8 mouse cellular contexts compared by ENCODE assay signal in the genomic region with DNA sequence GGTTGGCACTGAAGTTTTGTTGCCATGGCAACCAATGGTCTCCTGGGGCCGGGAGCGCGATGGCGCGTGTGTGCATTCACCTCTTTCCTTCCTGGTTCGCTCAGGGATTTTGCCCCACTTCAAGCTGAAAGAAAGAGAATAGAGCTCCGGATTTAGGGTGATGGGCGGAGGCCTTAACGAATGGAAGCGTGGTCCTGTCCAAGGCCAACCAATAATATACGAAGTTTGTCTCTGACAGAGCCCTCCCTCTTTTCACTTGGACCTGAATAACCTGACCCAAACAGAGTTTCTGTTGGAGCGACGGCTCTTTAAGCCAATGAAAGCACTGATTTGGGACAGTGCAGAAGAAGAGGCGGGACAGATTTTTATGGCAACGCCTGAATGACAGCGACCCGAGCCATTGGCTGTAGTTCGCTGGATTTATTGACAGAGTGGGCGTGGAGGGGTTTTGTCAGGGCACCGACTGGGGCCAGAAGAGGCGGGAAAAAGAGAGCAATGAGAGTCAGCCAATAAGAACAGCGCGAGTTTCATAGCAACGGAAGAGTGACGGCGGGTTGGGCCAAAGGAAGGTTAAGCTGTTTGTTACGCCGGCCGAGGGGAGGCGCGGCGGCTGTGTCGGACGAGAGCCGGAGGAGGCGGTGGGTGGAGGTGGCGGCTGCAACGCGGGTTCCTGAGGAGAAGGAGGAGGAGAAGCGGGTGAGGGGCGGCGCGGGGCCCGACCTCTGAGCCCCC. TPM values are rescaled to one million over a fixed set of nuclear protein-coding genes. Genes with fewer than 3 reads are reported as not detected.
A peak's percentile ranks its signal among the peaks of the same experiment; 100 is the strongest.
DNase-seq lines count a peak whose midpoint lies in the region; ATAC-seq and TF ChIP-seq lines count a peak whose summit lies in the region.

Gene Kmt5c (plus strand): TSS at position 572 of the 732 bp plus-strand sequence.

- DNase-seq in CH12.LX (ENCODE audit: extremely low read depth) = peak; percentile 100
- DNase-seq in c-Kit-positive CD71-positive TER-119-negative erythroid progenitor cells, embryonic 14.5 days (ENCODE audit: low read depth) = peak; percentile 99
- DNase-seq in forebrain, embryonic 11.5 days (ENCODE audit: low spot score) = peak; percentile 95
- peak; percentile 98 to 100 for DNase-seq in kidney, postnatal 36 days
- peak; percentile 100 for DNase-seq in telencephalon, adult 2 months (ENCODE audit: low read depth, low spot score)

- dilution Hi-C loops in CH12.LX (cut with MboI; ENCODE audit: extremely low pct_ligation_motif_present, extremely low pct_unique_long_range_greater_than_20kb, low sequenced_read_pairs) = no loop called here

- no peaks in the 10 kb centered on the region for H3K9me3 ChIP-seq in CH12.LX (replicated peaks; ENCODE audit: low read length)
- no peaks in the 10 kb centered on the region for H3K9me3 ChIP-seq in forebrain, embryonic 11.5 days (ENCODE audit: control insufficient read depth, low read length)
- no peaks in the 10 kb centered on the region for H3K9me3 ChIP-seq in heart, embryonic 16.5 days (replicated peaks; ENCODE audit: control insufficient read depth, low read length)
- no peaks in the 10 kb centered on the region for H3K9me3 ChIP-seq in liver, embryonic 15.5 days (replicated peaks)
- H3K9me3 ChIP-seq in neural tube, embryonic 12.5 days = no peaks in the 10 kb centered on the region

- TF ChIP-seq RAD21 in CH12.LX (IDR thresholded peaks at IDR 0.05; ENCODE audit: low read depth, low read length) = no peak

- WGBS in forebrain, embryonic 11.5 days = under 1% methylated on average over 44 of the region's 44 CpGs
- under 1% methylated on average over 39 of the region's 44 CpGs for WGBS in heart, embryonic 16.5 days
- WGBS in liver, embryonic 15.5 days (ENCODE audit: insufficient replicate concordance) = under 1% methylated on average over 39 of the region's 44 CpGs
- WGBS in neural tube, embryonic 12.5 days = 0% methylated on average over 42 of the region's 44 CpGs

- TF ChIP-seq POLR2A in CH12.LX (IDR thresholded peaks at IDR 0.05; ENCODE audit: low read depth, low read length) = peak; percentile 74

- H3K4me3 ChIP-seq in CH12.LX (replicated peaks in 1 of 3; ENCODE audit: low read depth in 2 of 3, low read length in 2 of 3, poor library complexity in 1 of 3) = peak within 1 kb of the TSS; percentile 87 to 98 (median 88)
- peak within 1 kb of the TSS; percentile 76 for H3K4me3 ChIP-seq in forebrain, embryonic 11.5 days (ENCODE audit: low read depth, low read length)
- H3K4me3 ChIP-seq in heart, embryonic 16.5 days (ENCODE audit: low read length) = peak within 1 kb of the TSS; percentile 79
- H3K4me3 ChIP-seq in liver, embryonic 15.5 days (replicated peaks) = peak within 1 kb of the TSS; percentile 78
- peak within 1 kb of the TSS; percentile 71 for H3K4me3 ChIP-seq in neural tube, embryonic 12.5 days

- TF ChIP-seq EP300 in CH12.LX (IDR thresholded peaks at IDR 0.05; ENCODE audit: low read length) = no peak

- peak; percentile 97 for ATAC-seq in forebrain, embryonic 11.5 days (replicated peaks; ENCODE audit: low FRiP score)
- peak; percentile 94 for ATAC-seq in heart, embryonic 16.5 days (replicated peaks; ENCODE audit: extremely low read depth, insufficient read depth, low FRiP score)
- peak; percentile 90 for ATAC-seq in liver, embryonic 15.5 days (ENCODE audit: insufficient read depth)
- peak; percentile 97 for ATAC-seq in neural tube, embryonic 12.5 days (ENCODE audit: low FRiP score, low read depth)

- no peaks in the 10 kb centered on the region for H3K79me2 ChIP-seq in CH12.LX (replicated peaks; ENCODE audit: control insufficient read depth, extremely low read depth, insufficient read depth, poor library complexity, severe bottlenecking)

- peaks cover 5 to 24% of the 10 kb centered on the region in 2 experiments; a peak in 3 of 4 replicates for H3K4me1 ChIP-seq in CH12.LX (ENCODE audit: control insufficient read depth in 1 of 2, insufficient read depth in 2 of 2)
- peaks cover 11% of the 10 kb centered on the region for H3K4me1 ChIP-seq in forebrain, embryonic 11.5 days (replicated peaks; ENCODE audit: control insufficient read depth, insufficient read depth, low read length)
- peaks cover 27% of the 10 kb centered on the region for H3K4me1 ChIP-seq in heart, embryonic 16.5 days (ENCODE audit: control insufficient read depth, insufficient read depth, low read length)
- H3K4me1 ChIP-seq in liver, embryonic 15.5 days (replicated peaks) = peaks cover 60% of the 10 kb centered on the region
- peaks cover 31% of the 10 kb centered on the region for H3K4me1 ChIP-seq in neural tube, embryonic 12.5 days

- peak within 1 kb of the TSS; percentile 71 for H3K27ac ChIP-seq in CH12.LX (ENCODE audit: insufficient read depth, low read depth)
- H3K27ac ChIP-seq in forebrain, embryonic 11.5 days (ENCODE audit: low read depth, low read length) = peak within 1 kb of the TSS; percentile 86
- H3K27ac ChIP-seq in heart, embryonic 16.5 days (ENCODE audit: low read length) = peak within 1 kb of the TSS; percentile 93
- peak within 1 kb of the TSS; percentile 94 for H3K27ac ChIP-seq in liver, embryonic 15.5 days (replicated peaks)
- H3K27ac ChIP-seq in neural tube, embryonic 12.5 days = peak within 1 kb of the TSS; percentile 68

- no peaks in the 10 kb centered on the region for H3K27me3 ChIP-seq in CH12.LX (replicated peaks)
- no peaks in the 10 kb centered on the region for H3K27me3 ChIP-seq in forebrain, embryonic 11.5 days (ENCODE audit: control insufficient read depth, insufficient read depth, low read length)
- H3K27me3 ChIP-seq in heart, embryonic 16.5 days (ENCODE audit: control insufficient read depth, insufficient read depth, low read length) = no peaks in the 10 kb centered on the region
- H3K27me3 ChIP-seq in liver, embryonic 15.5 days = no peaks in the 10 kb centered on the region
- H3K27me3 ChIP-seq in neural tube, embryonic 12.5 days (replicated peaks) = no peaks in the 10 kb centered on the region

- in situ Hi-C loops in CH12.LX (cut with MboI; ENCODE audit: low pct_ligation_motif_present, low pct_unique_long_range_greater_than_20kb, low sequenced_read_pairs) = no loop called here

- no peak for TF ChIP-seq CTCF in CH12.LX (conservative IDR thresholded peaks at IDR 0.05 in 1 of 2, IDR thresholded peaks at IDR 0.05 in 1 of 2; ENCODE audit: low read depth in 2 of 2, low read length in 2 of 2)

- H3K36me3 ChIP-seq in CH12.LX (replicated peaks in 1 of 2; ENCODE audit: control insufficient read depth in 1 of 2, insufficient read depth in 1 of 2, low read length in 1 of 2) = peaks cover 15 to 31% of the 10 kb centered on the region in 2 experiments
- no peaks in the 10 kb centered on the region for H3K36me3 ChIP-seq in forebrain, embryonic 11.5 days (ENCODE audit: control insufficient read depth, insufficient read depth, low read length)
- H3K36me3 ChIP-seq in heart, embryonic 16.5 days (ENCODE audit: control insufficient read depth, insufficient read depth) = peaks cover 5% of the 10 kb centered on the region; the same call in 1 of the 2 replicates
- peaks cover 26% of the 10 kb centered on the region; the same call in 1 of the 2 replicates for H3K36me3 ChIP-seq in liver, embryonic 15.5 days (replicated peaks)
- H3K36me3 ChIP-seq in neural tube, embryonic 12.5 days = peaks cover 14% of the 10 kb centered on the region; the same call in 1 of the 2 replicates

- peak within 1 kb of the TSS; percentile 94 for H3K4me2 ChIP-seq in CH12.LX (ENCODE audit: insufficient read depth, low read depth, poor library complexity, severe bottlenecking)
- peak within 1 kb of the TSS; percentile 92 for H3K4me2 ChIP-seq in forebrain, embryonic 11.5 days (ENCODE audit: low read depth, low read length, severe bottlenecking)
- H3K4me2 ChIP-seq in heart, embryonic 16.5 days (ENCODE audit: low read depth, low read length) = peak within 1 kb of the TSS; percentile 89
- peak within 1 kb of the TSS; percentile 88 for H3K4me2 ChIP-seq in liver, embryonic 15.5 days
- peak within 1 kb of the TSS; percentile 86 for H3K4me2 ChIP-seq in neural tube, embryonic 12.5 days (replicated peaks)

- H3K9ac ChIP-seq in CH12.LX (ENCODE audit: insufficient read depth, low read depth) = peak within 1 kb of the TSS; percentile 85
- H3K9ac ChIP-seq in forebrain, embryonic 11.5 days (ENCODE audit: low read length) = peak within 1 kb of the TSS; percentile 89
- peak within 1 kb of the TSS; percentile 94 for H3K9ac ChIP-seq in heart, embryonic 16.5 days (ENCODE audit: low read length)
- peak within 1 kb of the TSS; percentile 83 for H3K9ac ChIP-seq in liver, embryonic 15.5 days
- H3K9ac ChIP-seq in neural tube, embryonic 12.5 days = peak within 1 kb of the TSS; percentile 89

TF ChIP-seq in CH12.LX, 34 proteins besides CTCF, POLR2A, EP300 and RAD21 (continues in another document):
- no peak for TF ChIP-seq ZC3H11A (IDR thresholded peaks at IDR 0.05; ENCODE audit: low read depth, low read length)
- no peak for TF ChIP-seq ETS1 (conservative IDR thresholded peaks at IDR 0.05; ENCODE audit: low read depth, low read length)
- TF ChIP-seq NELFE (IDR thresholded peaks at IDR 0.05; ENCODE audit: low read depth, low read length) = peak; percentile 51; the same call in 1 of the 2 replicates
- TF ChIP-seq MXI1 (IDR thresholded peaks at IDR 0.05; ENCODE audit: low read depth, low read length) = peak; percentile 97
- TF ChIP-seq USF1 (IDR thresholded peaks at IDR 0.05; ENCODE audit: low read depth, low read length) = no peak
- TF ChIP-seq GABPA (IDR thresholded peaks at IDR 0.05; ENCODE audit: insufficient replicate concordance, low read depth, low read length) = no peak
- no peak for TF ChIP-seq JUND (conservative IDR thresholded peaks at IDR 0.05; ENCODE audit: low read depth, low read length)
- no peak for TF ChIP-seq ZNF384 (IDR thresholded peaks at IDR 0.05; ENCODE audit: low read depth, low read length)
- peak; percentile 78 for TF ChIP-seq IRF4 (IDR thresholded peaks at IDR 0.05; ENCODE audit: low read depth, low read length)
- peak; percentile 77; the same call in 1 of the 2 replicates for TF ChIP-seq KAT2A (IDR thresholded peaks at IDR 0.05; ENCODE audit: insufficient replicate concordance, low read length)
- TF ChIP-seq BHLHE40 (IDR thresholded peaks at IDR 0.05; ENCODE audit: low read depth, low read length) = peak; percentile 56
- no peak for TF ChIP-seq POLR2AphosphoS2 (IDR thresholded peaks at IDR 0.05; ENCODE audit: low read depth, low read length)
- peak; percentile 15; the same call in 1 of the 2 replicates for TF ChIP-seq RCOR1 (conservative IDR thresholded peaks at IDR 0.05; ENCODE audit: low read depth, low read length)
- no peak for TF ChIP-seq USF2 (conservative IDR thresholded peaks at IDR 0.05; ENCODE audit: low read depth, low read length)

RNA-seq across cellular contexts. Expression of gene Kmt5c, which starts in this region (rescaled TPM):
- total RNA-seq in CH12.LX (2012; rRNA removed) (27.4 and 41.2 TPM in 2 replicates), CH12.LX (2014; rRNA removed) (41.3 and 44.0 TPM in 2 replicates)
- polyA plus RNA-seq in CH12.LX (2012; ENCODE audit: insufficient read length, low read depth) = 46.7 and 52.4 TPM in 2 replicates
- 88.1 and 89.4 TPM in 2 replicates for polyA plus RNA-seq in forebrain, embryonic 11.5 days (2014; fragmentation: Nextera tagmentation; extraction: Ambion mirVana)
- 53.6 and 59.0 TPM in 2 replicates for polyA plus RNA-seq in heart, embryonic 16.5 days (2015; fragmentation: Nextera tagmentation; extraction: Ambion mirVana)
- polyA plus RNA-seq in liver, embryonic 15.5 days (2015; fragmentation: Nextera tagmentation; extraction: Ambion mirVana) = 50.1 and 56.1 TPM in 2 replicates
- 96.5 and 98.5 TPM in 2 replicates for polyA plus RNA-seq in neural tube, embryonic 12.5 days (2016; fragmentation: Nextera tagmentation; extraction: Ambion mirVana)

Comparison
In these comparisons a context has a peak if more than half of its experiments do, and no peak if none do; other contexts are left out.
1. Peak in every context shown above with its lines: DNase-seq, ATAC-seq, H3K4me3 ChIP-seq and H3K27ac ChIP-seq.